Comparison of ENCODE assay signal across 16 mouse cellular contexts in the genomic region with DNA sequence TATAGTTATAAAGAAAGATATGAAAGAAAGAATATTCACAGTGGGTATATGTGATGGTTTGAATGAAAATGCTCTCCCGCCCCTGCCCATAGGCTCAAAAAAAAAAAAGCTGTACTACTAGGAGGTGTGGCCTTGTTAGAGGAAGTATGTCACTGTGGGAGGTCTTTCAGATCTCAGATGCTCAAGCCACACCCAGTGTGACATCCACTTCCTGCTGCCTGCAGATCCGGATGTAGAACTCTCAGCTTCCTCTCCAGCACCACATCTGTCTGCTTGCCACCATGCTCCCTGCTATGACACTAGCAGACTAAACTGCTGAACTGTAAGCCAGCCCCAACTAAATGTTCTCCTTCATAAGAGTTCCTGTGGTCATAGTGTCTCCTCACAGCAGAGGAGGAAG.
DNase-seq lines count a peak whose midpoint lies in the region; ATAC-seq and TF ChIP-seq lines count a peak whose summit lies in the region.
"Had no signal": no experiment of that assay in that cellular context is flagged by ENCODE, and none has a peak within 500 bp of the region (broad histone marks: within the 10 kb centered on the region; RNA-seq: fewer than 3 reads in every experiment).

No protein-coding gene starts in this region.

- peak; percentile 72 for ATAC-seq in activated CD4-positive, CD25-positive, alpha-beta regulatory T cell, adult 4 months
- ATAC-seq in megakaryocyte progenitor cell, adult 5-6 weeks (replicated peaks; ENCODE audit: poor library complexity), result peak; percentile 63
- ATAC-seq: forebrain, embryonic 14.5 days had no signal

- no peaks in the 10 kb centered on the region for H3K36me3 ChIP-seq in ES-Bruce4 (ENCODE audit: control insufficient read depth, insufficient read depth, low read length, poor library complexity, severe bottlenecking)
- H3K36me3 ChIP-seq: embryonic facial prominence, embryonic 15.5 days; heart, embryonic 13.5 days; limb, embryonic 15.5 days had no signal

- no peak for TF ChIP-seq EP300 in ES-Bruce4 (IDR thresholded peaks at IDR 0.05; ENCODE audit: insufficient read depth, low read depth, low read length)

- no peaks in the 10 kb centered on the region for H3K4me1 ChIP-seq in ES-Bruce4 (ENCODE audit: control insufficient read depth, insufficient read depth, low read length)
- H3K4me1 ChIP-seq: heart, embryonic 13.5 days; megakaryocyte, embryonic 14.5 days had no signal

- no peak for TF ChIP-seq CTCF in ES-Bruce4 (IDR thresholded peaks at IDR 0.05; ENCODE audit: low read depth, low read length)

- H3K4me3 ChIP-seq in ES-Bruce4 (ENCODE audit: low read depth, low read length), result peak overlapping the region; percentile 30; the same call in 1 of the 2 replicates
- H3K4me3 ChIP-seq: embryonic facial prominence, embryonic 15.5 days; heart, embryonic 13.5 days; left cerebral cortex, adult 2 months; limb, embryonic 15.5 days; megakaryocyte, embryonic 14.5 days had no signal

- no peak overlapping the region for H3K27ac ChIP-seq in ES-Bruce4 (ENCODE audit: insufficient read depth, low read length)
- H3K27ac ChIP-seq: embryonic facial prominence, embryonic 15.5 days; heart, embryonic 13.5 days; left cerebral cortex, adult 2 months; limb, embryonic 15.5 days had no signal

- H3K9me3 ChIP-seq in ES-Bruce4 (replicated peaks; ENCODE audit: control insufficient read depth, insufficient read depth, low read length, poor library complexity, severe bottlenecking), result no peaks in the 10 kb centered on the region
- H3K9me3 ChIP-seq: embryonic facial prominence, embryonic 15.5 days; heart, embryonic 13.5 days; limb, embryonic 15.5 days had no signal

- TF ChIP-seq POLR2A in ES-Bruce4 (IDR thresholded peaks at IDR 0.05; ENCODE audit: insufficient read depth, low read length), result no peak

- peak; percentile 35 to 39 for DNase-seq in B cell, adult 2 months
- DNase-seq in ovary, adult 18-20 months (ENCODE audit: low spot score), result no peak
- no peak for DNase-seq in ovary, postnatal 36 days (ENCODE audit: low spot score)
- no peak for DNase-seq in testis, postnatal 10 days (ENCODE audit: low spot score)
- DNase-seq: cerebellum, postnatal 36 days; kidney, adult 11 months; lung, adult 18-20 months had no signal

- no peak overlapping the region for H3K9ac ChIP-seq in ES-Bruce4 (ENCODE audit: low read depth, poor library complexity, severe bottlenecking)
- H3K9ac ChIP-seq: embryonic facial prominence, embryonic 15.5 days; heart, embryonic 13.5 days; limb, embryonic 15.5 days had no signal

- H3K27me3 ChIP-seq in ES-Bruce4 (ENCODE audit: control insufficient read depth, insufficient read depth, low read length, poor library complexity, severe bottlenecking), result no peaks in the 10 kb centered on the region
- H3K27me3 ChIP-seq: embryonic facial prominence, embryonic 15.5 days; heart, embryonic 13.5 days; limb, embryonic 15.5 days; megakaryocyte, embryonic 14.5 days had no signal

Comparison
In these comparisons a context has a peak if more than half of its experiments do, and no peak if none do; other contexts are left out.
1. DNase-seq: peak in B cell, adult 2 months (2 of 2); none in ovary, adult 18-20 months (single experiment), ovary, postnatal 36 days (single experiment) and testis, postnatal 10 days (single experiment).